Mouse (Mus musculus) midbrain, embryonic 12.5 days (tissue): ENCODE results near the gene Fam126b. TPM values are rescaled to one million over a fixed set of nuclear protein-coding genes. Genes with fewer than 3 reads are reported as not detected.
"Not testable (repeated sequence)": the region's sequence is repeated elsewhere in the genome, so short reads cannot be mapped to it uniquely, and the experiment has no call there.

Experiments
- ATAC-seq: fragments of 200-750 bp; cut with Nextera tagmentation; 2 replicates; pipeline ENCODE4 v1.8.0; 2017; ENCODE audit warnings: low read depth, moderate TSS enrichment, moderate library complexity; ENCODE audit not compliant: low FRiP score
- H3K27ac ChIP-seq: fragments of 300-500 bp; sonication (generic); replicated peaks from 2 replicates; pipeline ENCODE4 v1.5.1; 2016; ENCODE audit warnings: mild to moderate bottlenecking
- H3K27me3 ChIP-seq: fragments of 300-500 bp; sonication (generic); 2 replicates; pipeline ENCODE4 v1.6.1; 2016; ENCODE audit warnings: mild to moderate bottlenecking
- H3K36me3 ChIP-seq: fragments of 300-500 bp; sonication (generic); 2 replicates; pipeline ENCODE4 v1.6.1; 2016
- H3K4me1 ChIP-seq: fragments of 300-500 bp; sonication (generic); 2 replicates; pipeline ENCODE4 v1.6.1; 2016
- H3K4me2 ChIP-seq: fragments of 300-500 bp; sonication (generic); replicated peaks from 2 replicates; pipeline ENCODE4 v1.6.1; 2016; ENCODE audit warnings: mild to moderate bottlenecking, moderate library complexity
- H3K4me3 ChIP-seq: fragments of 300-500 bp; sonication (generic); 2 replicates; pipeline ENCODE4 v1.5.1; 2016; ENCODE audit warnings: mild to moderate bottlenecking
- H3K9ac ChIP-seq: fragments of 300-500 bp; sonication (generic); replicated peaks from 2 replicates; pipeline ENCODE4 v1.6.1; 2016; ENCODE audit warnings: mild to moderate bottlenecking, moderate library complexity
- H3K9me3 ChIP-seq: fragments of 300-500 bp; sonication (generic); 2 replicates; pipeline ENCODE4 v1.6.1; 2016; ENCODE audit warnings: mild to moderate bottlenecking
- WGBS: fragments of 180-500 bp; shearing (Covaris S2); methylation state at CpG from one replicate; pipeline ENCODE4 v1.1.7; 2016; 5-methylcytosine and 5-hydroxymethylcytosine counted together
- polyA plus RNA-seq: library from polyadenylated mRNA; unstranded; fragments of >200 nt; fragmentation: Nextera tagmentation; extraction: Ambion mirVana; gene quantifications from 2 replicates; pipeline ENCODE4 v1.2.1, GENCODE M21; 2016

The Fam126b gene
- polyA plus RNA-seq, 1 experiment from 2014 or later = 10.5 TPM

DNA sequence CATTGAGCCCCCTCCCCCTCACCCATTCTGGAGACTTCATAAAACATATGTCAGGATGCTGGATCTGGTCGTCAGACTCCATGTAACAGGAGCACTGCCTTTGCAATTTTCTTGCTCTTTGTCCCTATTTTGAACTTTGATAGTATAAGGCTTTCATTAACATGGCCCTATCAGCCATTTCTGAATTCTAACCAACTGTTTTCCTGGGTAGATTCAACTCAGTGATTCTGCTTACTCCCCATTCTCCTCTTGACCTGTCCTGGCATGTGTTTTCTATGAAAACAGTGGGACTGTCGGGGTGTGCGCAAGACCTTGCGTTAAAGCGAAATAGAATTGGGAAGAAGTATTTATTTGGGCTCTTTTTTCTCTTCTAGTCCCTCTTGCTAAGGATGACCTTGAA, 21.1 kb downstream of the Fam126b start:
- no peak for ATAC-seq
- Histone ChIP-seq H3K4me3 (no peak overlapping the region), H3K4me2 (no peak overlapping the region), H3K36me3 (peaks cover 14% of the 10 kb centered on the region), H3K27ac (no peak overlapping the region), H3K9me3 (no peaks in the 10 kb centered on the region), H3K27me3 (no peaks in the 10 kb centered on the region), H3K9ac (no peak overlapping the region), H3K4me1 (no peaks in the 10 kb centered on the region)
- WGBS = 91% methylated on average over 5 of the region's 5 CpGs

DNA sequence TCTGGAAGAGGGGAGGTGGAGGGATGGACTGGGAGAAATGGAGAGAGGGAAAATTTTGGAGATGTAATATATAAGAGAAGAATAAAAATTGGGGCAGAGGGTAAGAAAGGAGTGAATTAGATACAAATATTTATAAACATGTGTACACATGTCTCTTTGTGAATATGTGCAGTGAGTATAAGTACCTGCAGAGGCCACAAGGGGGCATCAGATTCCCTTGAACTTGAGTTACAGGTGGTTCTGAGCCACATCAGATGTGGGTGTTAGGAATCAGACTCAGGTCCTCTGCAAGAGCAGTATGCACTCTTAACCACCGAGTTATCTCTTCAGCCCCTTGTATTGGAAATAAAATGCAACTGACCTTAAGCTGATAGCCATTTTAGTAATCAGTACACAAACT, 23.7 kb downstream of the Fam126b start:
- no peak overlapping the region for H3K4me2 ChIP-seq
- no peak overlapping the region for H3K27ac ChIP-seq
- WGBS = 95% methylated on average over 1 of the region's 1 CpGs

DNA sequence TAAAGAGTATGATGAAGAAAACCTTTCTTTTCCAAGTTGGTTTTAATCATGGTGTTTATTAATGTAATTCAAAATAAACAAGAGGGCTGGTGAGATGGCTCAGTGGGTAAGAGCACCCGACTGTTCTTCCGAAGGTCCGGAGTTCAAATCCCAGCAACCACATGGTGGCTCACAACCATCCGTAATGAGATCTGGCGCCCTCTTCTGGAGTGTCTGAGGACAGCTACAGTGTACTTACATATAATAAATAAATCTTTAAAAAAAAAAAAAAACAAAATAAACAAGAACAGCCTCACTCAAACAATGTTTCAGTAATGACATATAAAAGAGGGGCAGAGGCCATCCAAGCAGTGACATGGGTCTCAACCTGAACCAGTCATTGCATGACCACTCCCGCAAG, 25.8 kb downstream of the Fam126b start:
- H3K9me3 ChIP-seq, H3K27me3 ChIP-seq, H3K4me3 ChIP-seq, H3K27ac ChIP-seq, H3K4me1 ChIP-seq, H3K4me2 ChIP-seq, H3K9ac ChIP-seq, ATAC-seq: not testable (repeated sequence)
- 93% methylated on average over 6 of the region's 6 CpGs for WGBS
- H3K36me3 ChIP-seq = peaks cover 17% of the 10 kb centered on the region

More for the DNA sequence above, 23.7 kb downstream of the Fam126b start:
- H3K4me3 ChIP-seq = no peak overlapping the region
- no peaks in the 10 kb centered on the region for H3K4me1 ChIP-seq
- ATAC-seq = no peak
- peaks cover 17% of the 10 kb centered on the region for H3K36me3 ChIP-seq
- H3K9ac ChIP-seq = no peak overlapping the region
- H3K27me3 ChIP-seq = no peaks in the 10 kb centered on the region
- no peaks in the 10 kb centered on the region for H3K9me3 ChIP-seq

DNA sequence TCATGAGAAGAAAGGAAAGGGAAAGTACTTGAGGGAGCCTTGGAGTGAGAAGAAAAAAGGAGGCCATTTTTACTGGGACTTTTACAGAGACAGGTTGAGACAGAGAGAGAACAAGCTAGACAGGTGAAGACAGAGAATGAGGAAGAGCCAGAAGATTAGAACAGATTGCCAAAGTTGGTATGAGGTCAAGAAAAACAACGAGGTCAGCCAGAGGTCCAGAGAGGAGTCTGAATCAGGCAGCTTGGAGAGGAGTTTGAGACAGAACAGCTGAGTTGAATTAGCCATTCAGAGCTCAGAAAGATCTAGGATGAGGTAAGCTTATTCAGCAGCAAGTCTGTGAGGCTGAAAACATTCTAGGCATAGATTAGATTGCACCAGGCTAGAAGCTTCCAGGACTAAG, 44.7 kb downstream of the Fam126b start:
- Histone ChIP-seq H3K27me3 (no peaks in the 10 kb centered on the region), H3K9ac (no peak overlapping the region), H3K4me2 (no peak overlapping the region), H3K4me3 (no peak overlapping the region), H3K27ac (no peak overlapping the region), H3K36me3 (peaks cover 61% of the 10 kb centered on the region), H3K4me1 (no peaks in the 10 kb centered on the region), H3K9me3 (no peaks in the 10 kb centered on the region)
- ATAC-seq = no peak
- 85% methylated on average over 1 of the region's 1 CpGs for WGBS

DNA sequence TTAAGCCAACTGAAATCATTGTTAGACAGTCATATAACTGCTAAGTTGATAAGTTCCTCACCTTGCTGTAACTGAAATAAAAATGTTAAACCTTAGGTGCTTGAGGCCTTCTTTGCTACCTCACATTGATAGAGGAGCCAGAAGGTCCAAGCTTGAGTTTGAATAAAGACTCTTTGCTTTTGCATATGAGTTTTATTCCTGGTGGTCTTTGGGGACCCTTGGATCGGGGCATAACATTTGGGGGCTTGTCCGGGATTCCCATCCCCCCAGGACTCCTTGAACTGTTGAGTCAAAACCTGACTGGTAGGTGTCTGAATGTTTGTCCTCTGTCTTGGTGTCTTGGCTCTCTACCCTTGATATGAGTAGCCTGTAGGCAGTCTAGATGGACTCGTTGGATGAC, 78.9 kb downstream of the Fam126b start:
- no peak for ATAC-seq
- Histone ChIP-seq H3K9ac (no peak overlapping the region), H3K9me3 (peaks cover 30% of the 10 kb centered on the region), H3K4me1 (peaks cover 19% of the 10 kb centered on the region), H3K27ac (no peak overlapping the region), H3K27me3 (no peaks in the 10 kb centered on the region), H3K4me3 (no peak overlapping the region), H3K4me2 (no peak overlapping the region), H3K36me3 (peaks cover 6% of the 10 kb centered on the region; the same call in 1 of the 2 replicates)
- WGBS = 98% methylated on average over 3 of the region's 3 CpGs

DNA sequence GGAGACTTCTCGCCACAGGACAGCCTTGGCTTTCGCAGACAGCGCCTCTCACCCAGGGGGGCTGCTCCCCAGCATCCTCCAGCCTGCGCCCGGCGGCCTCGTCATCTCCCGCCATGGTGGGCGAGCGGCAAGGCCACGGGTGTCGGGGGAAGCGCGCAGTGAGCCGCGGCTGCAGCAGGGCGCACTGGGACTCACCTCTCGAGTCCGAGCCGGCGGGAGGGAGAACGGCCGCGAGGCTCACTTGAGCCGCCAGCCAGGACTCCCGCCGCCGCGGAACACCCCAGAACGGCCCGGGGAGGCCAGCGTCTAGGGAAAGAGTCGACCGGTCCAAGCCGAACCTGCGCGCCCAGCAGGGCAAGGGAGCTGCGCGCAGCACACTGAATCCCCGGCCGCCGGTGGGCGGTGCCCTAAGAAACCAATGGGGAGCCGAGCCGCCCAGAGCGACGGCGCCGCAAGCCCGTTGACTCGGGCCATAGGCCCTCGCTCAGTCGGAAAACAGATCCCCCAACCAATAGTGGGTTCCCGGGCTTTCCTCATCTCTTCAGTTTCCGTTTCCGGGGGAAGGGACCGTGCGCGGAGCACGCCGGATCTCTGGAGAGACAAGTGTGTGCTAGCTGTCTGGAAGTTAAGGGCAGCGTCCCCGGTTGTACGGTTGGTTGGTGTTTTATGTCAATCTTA, 81.4 kb downstream of the Fam126b start, which contains the start of gene Orc2:
Orc2 (minus strand) TSS at position 533 of the 678 bp plus-strand sequence.
- peak within 1 kb of the TSS; percentile 88 for H3K27ac ChIP-seq
- peak within 1 kb of the TSS; percentile 95 for H3K9ac ChIP-seq
- H3K4me1 ChIP-seq = peaks cover 19% of the 10 kb centered on the region
- H3K9me3 ChIP-seq = peaks cover 30% of the 10 kb centered on the region
- no peaks in the 10 kb centered on the region for H3K27me3 ChIP-seq
- H3K4me2 ChIP-seq = peak within 1 kb of the TSS; percentile 72
- peak; percentile 100 for ATAC-seq
- peaks cover 20% of the 10 kb centered on the region for H3K36me3 ChIP-seq
- under 1% methylated on average over 64 of the region's 64 CpGs for WGBS
- peak within 1 kb of the TSS; percentile 98 for H3K4me3 ChIP-seq

DNA sequence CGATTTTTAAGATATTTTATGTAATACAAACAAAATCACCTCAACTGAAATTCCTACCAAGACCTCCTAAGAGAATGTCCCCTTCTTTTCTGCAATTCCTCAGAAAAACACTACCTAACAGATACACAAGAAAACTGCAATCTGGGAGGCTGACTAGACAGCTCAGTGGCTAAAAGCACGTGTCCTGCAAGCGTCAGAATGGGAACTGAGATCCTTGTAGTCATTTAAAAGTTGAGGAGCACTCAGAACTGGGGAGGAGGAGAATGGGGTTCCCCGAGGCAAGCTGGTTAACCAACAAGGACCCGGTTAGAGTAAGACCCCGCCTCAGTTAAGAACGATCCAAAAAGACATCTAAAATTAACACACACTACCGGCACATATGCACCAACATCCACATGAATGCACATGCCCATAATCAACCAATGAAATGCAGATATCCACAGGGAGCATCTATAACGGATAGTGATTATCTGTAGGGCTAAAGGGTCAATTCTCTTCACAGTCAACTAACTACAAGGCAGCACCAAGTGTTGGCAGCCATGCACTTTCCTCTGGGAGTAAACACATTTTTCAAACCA, 82.2 kb downstream of the Fam126b start:
- peaks cover 19% of the 10 kb centered on the region for H3K4me1 ChIP-seq
- peaks cover 27% of the 10 kb centered on the region for H3K9me3 ChIP-seq
- H3K4me3 ChIP-seq = peak overlapping the region; percentile 98
- peaks cover 29% of the 10 kb centered on the region for H3K36me3 ChIP-seq
- no peaks in the 10 kb centered on the region for H3K27me3 ChIP-seq
- peak overlapping the region; percentile 95 for H3K9ac ChIP-seq
- H3K4me2 ChIP-seq = peak overlapping the region; percentile 72
- 33% methylated on average over 9 of the region's 9 CpGs for WGBS
- no peak for ATAC-seq
- H3K27ac ChIP-seq = peak overlapping the region; percentile 88; the same call in 1 of the 2 replicates

DNA sequence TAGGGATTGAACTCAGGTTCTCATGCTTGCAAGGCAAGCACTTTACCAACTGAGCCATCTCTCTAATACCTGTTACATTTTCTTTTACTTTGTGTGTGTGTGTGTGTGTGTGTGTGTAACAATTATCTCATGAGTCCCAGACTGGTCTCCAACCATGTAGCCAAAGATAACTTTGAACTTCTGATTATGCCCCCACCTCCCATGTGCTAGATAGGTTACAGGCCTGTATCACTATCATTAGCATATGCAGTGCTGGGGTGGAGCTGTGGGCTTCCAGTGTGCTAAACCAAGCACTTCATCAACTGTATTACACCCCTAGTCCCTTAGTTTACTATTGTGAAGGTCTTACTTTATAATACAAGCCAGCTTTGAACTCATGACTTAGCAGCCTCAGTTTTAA, 83.0 kb downstream of the Fam126b start:
- Histone ChIP-seq H3K9ac (no peak overlapping the region), H3K27me3 (no peaks in the 10 kb centered on the region), H3K36me3 (peaks cover 35% of the 10 kb centered on the region), H3K4me3 (peak overlapping the region; percentile 98; the same call in 1 of the 2 replicates), H3K27ac (no peak overlapping the region), H3K9me3 (peaks cover 19% of the 10 kb centered on the region), H3K4me1 (peaks cover 19% of the 10 kb centered on the region), H3K4me2 (peak overlapping the region; percentile 72; the same call in 1 of the 2 replicates)
- ATAC-seq = no peak

DNA sequence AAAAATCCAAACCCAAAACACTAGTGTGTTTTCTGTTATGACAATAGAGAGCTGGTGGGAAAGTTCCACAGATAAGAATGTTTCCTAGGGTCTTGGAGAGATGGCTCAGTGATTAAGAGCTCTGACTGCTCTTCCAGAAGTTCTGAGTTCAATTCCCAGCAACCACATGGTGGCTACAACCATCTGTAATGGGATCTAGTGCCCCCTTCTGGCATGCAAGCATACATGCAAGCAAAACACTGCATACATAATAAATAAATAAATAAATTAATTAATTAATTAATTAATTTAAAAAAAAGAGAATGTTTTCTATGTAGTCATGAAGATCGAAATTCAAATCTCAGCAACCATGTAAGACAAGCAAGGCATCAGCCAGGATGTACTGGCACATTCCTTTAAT, 87.4 kb downstream of the Fam126b start:
- H3K4me1 ChIP-seq = peaks cover 11% of the 10 kb centered on the region
- peaks cover 64% of the 10 kb centered on the region for H3K36me3 ChIP-seq
- no peak for ATAC-seq
- H3K27me3 ChIP-seq = no peaks in the 10 kb centered on the region
- no peak overlapping the region for H3K9ac ChIP-seq
- no peak overlapping the region for H3K27ac ChIP-seq
- WGBS = 100% methylated on average over 1 of the region's 1 CpGs
- no peak overlapping the region for H3K4me2 ChIP-seq
- no peak overlapping the region for H3K4me3 ChIP-seq
- no peaks in the 10 kb centered on the region for H3K9me3 ChIP-seq

DNA sequence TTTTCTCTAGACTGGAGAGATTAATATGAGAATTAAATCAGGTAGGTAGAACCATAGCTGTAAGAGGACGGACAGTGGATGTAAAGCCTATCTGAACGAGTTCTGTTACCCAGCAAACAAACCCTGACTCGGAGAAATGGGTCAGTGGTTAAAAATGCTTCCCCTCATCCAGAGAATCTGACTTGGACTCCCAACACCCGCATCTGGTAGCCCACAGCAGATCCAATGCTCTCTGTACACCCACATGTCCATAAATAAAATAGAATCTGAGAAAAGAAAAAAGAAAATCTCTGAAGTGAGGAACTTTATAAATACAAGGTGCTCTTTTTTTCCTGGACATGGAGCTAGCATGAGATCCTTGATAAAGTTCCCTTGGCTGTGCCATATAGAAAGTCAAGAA, 88.4 kb downstream of the Fam126b start:
- no peak overlapping the region for H3K4me2 ChIP-seq
- no peaks in the 10 kb centered on the region for H3K27me3 ChIP-seq
- H3K9ac ChIP-seq = no peak overlapping the region
- ATAC-seq = no peak
- WGBS = 95% methylated on average over 4 of the region's 4 CpGs
- peaks cover under 1% of the 10 kb centered on the region; the same call in 1 of the 2 replicates for H3K4me1 ChIP-seq
- no peaks in the 10 kb centered on the region for H3K9me3 ChIP-seq
- no peak overlapping the region for H3K27ac ChIP-seq
- peaks cover 71% of the 10 kb centered on the region for H3K36me3 ChIP-seq
- H3K4me3 ChIP-seq = no peak overlapping the region

DNA sequence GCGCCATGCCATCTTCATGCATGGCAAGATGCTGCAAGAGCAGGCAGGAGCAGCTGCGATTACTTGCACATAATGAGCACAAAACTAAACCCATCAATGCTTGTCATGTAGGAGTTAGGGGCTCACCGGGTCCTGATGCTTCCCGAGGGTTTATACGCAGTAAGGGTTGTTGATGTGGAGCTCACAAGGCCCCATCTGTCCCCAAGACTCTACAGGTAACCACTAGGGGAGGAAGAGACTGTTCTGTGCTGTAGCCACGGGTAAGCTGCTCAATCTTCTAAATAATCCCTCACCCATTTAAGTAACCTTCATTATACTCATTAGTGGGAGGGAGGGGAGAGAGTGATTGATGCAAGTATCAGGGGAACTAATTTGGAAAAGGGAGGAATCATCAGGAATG, 90.5 kb downstream of the Fam126b start:
- no peak overlapping the region for H3K27ac ChIP-seq
- 94% methylated on average over 6 of the region's 6 CpGs for WGBS
- H3K4me1 ChIP-seq = no peaks in the 10 kb centered on the region
- H3K9me3 ChIP-seq = no peaks in the 10 kb centered on the region
- H3K9ac ChIP-seq = no peak overlapping the region
- H3K4me2 ChIP-seq = no peak overlapping the region
- H3K36me3 ChIP-seq = peaks cover 87% of the 10 kb centered on the region
- ATAC-seq = no peak
- H3K4me3 ChIP-seq = no peak overlapping the region
- H3K27me3 ChIP-seq = no peaks in the 10 kb centered on the region

DNA sequence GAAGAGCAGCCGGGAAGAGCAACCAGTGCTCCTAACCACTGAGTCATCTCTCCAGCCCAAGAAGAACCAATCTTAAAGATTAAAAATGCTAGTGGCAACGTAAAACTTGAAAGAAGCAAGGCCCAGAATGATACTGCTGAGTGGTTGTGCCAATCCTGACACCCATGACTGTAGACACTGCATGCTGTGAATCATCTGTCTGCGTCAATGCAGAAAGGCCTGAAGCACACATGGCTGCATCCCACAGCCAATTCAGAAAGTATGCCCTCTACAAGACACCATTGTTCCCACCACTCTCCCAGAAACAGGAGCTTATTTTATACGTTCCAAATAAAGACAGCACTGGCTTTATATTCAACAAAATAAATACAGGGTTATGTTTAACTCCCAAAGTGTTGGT, 103.5 kb downstream of the Fam126b start:
- H3K9me3 ChIP-seq = no peaks in the 10 kb centered on the region
- no peak for ATAC-seq
- no peaks in the 10 kb centered on the region for H3K27me3 ChIP-seq
- H3K4me2 ChIP-seq = no peak overlapping the region
- no peaks in the 10 kb centered on the region for H3K4me1 ChIP-seq
- no peak overlapping the region for H3K9ac ChIP-seq
- H3K27ac ChIP-seq = no peak overlapping the region
- peaks cover 78% of the 10 kb centered on the region for H3K36me3 ChIP-seq
- H3K4me3 ChIP-seq = no peak overlapping the region
- WGBS = 93% methylated on average over 4 of the region's 4 CpGs
